Mouse (Mus musculus) adrenal gland, postnatal 36 days (tissue): ENCODE data around the gene Tmem131l. TPM values are rescaled to one million over a fixed set of nuclear protein-coding genes. Genes with fewer than 3 reads are reported as not detected.

Experiments used
- DNase-seq, 2 experiments: peaks; one replicate each; pipeline ENCODE4 v3.0.0; 2021; ENCODE audit warnings: mixed read lengths in 1 of 2
- long read RNA-seq, 2 experiments: library from polyadenylated mRNA; stranded (forward); transcript quantifications; one replicate each; pipeline ENCODE4 v2.0.0; 2021; ENCODE audit warnings: borderline sequencing depth in 2 of 2
- total RNA-seq, 2 experiments: library from RNA; stranded (reverse); gene quantifications; 2 replicates each; pipeline ENCODE4 v1.2.3; 2021

Tmem131l gene
- 10 to 100 TPM; 32.6 to 34.5 TPM for total RNA-seq
- long read RNA-seq, experiment 1, partial matches to known transcripts = 0 of 1 reads
- long read RNA-seq, experiment 1, other reads (novel, unspliced or antisense) = 1 of 1 reads
- long read RNA-seq, experiment 2, full-length matches to known transcripts = 1 of 1 reads
- long read RNA-seq, experiment 2, partial matches to known transcripts = 0 of 1 reads
- long read RNA-seq, experiment 2, other reads (novel, unspliced or antisense) = 0 of 1 reads

- DNase-seq = peak; percentile 85 to 89
Measured at GRCm38 (mm10) chr3:84039646-84040475, at the start of gene Tmem131l. Gene Tmem131l, minus strand, starts transcription at chr3:84040175.

- no peak for DNase-seq
Measured at GRCm38 (mm10) chr3:84086921-84087320, 46.9 kb upstream of the Tmem131l start.

- no peak for DNase-seq
Measured at GRCm38 (mm10) chr3:84086337-84086736, 46.4 kb upstream of the Tmem131l start.

GRCm38 (mm10) chr3:84085429-84085828 lies 45.5 kb upstream of the Tmem131l start:
- DNase-seq = no peak

- DNase-seq = no peak
Measured at GRCm38 (mm10) chr3:84081208-84081722, 41.3 kb upstream of the Tmem131l start.

GRCm38 (mm10) chr3:84080074-84080473 lies 40.1 kb upstream of the Tmem131l start:
- DNase-seq = no peak

GRCm38 (mm10) chr3:84077505-84077904 lies 37.5 kb upstream of the Tmem131l start:
- no peak for DNase-seq

GRCm38 (mm10) chr3:84076543-84077332 lies 36.8 kb upstream of the Tmem131l start:
- no peak for DNase-seq

- DNase-seq = no peak
Measured at GRCm38 (mm10) chr3:84075516-84075915, 35.5 kb upstream of the Tmem131l start.

- DNase-seq = no peak
Measured at GRCm38 (mm10) chr3:84074777-84075176, 34.8 kb upstream of the Tmem131l start.

- no peak for DNase-seq
Measured at GRCm38 (mm10) chr3:84071641-84072040, 31.7 kb upstream of the Tmem131l start.

- no peak for DNase-seq
Measured at GRCm38 (mm10) chr3:84070811-84071210, 30.8 kb upstream of the Tmem131l start.

GRCm38 (mm10) chr3:84068831-84069709 lies 29.1 kb upstream of the Tmem131l start:
- DNase-seq = peak in 1 of 2 experiments; percentile 11

- no peak for DNase-seq
Measured at GRCm38 (mm10) chr3:84065825-84066224, 25.9 kb upstream of the Tmem131l start.

- DNase-seq = no peak
Measured at GRCm38 (mm10) chr3:84063369-84063914, 23.5 kb upstream of the Tmem131l start.

GRCm38 (mm10) chr3:84061523-84062453 lies 21.8 kb upstream of the Tmem131l start:
- peak; percentile 52 to 61 for DNase-seq

- DNase-seq = no peak
Measured at GRCm38 (mm10) chr3:84060946-84061345, 21.0 kb upstream of the Tmem131l start.

- DNase-seq = no peak
Measured at GRCm38 (mm10) chr3:84060128-84060527, 20.2 kb upstream of the Tmem131l start.

- DNase-seq = no peak
Measured at GRCm38 (mm10) chr3:84059676-84060075, 19.7 kb upstream of the Tmem131l start.

- DNase-seq = no peak
Measured at GRCm38 (mm10) chr3:84059261-84059660, 19.3 kb upstream of the Tmem131l start.
